Mouse (Mus musculus): ENCODE measurements around the gene Tecta. TPM values are rescaled to one million over a fixed set of nuclear protein-coding genes. Genes with fewer than 3 reads are reported as not detected.

Tecta gene
- polyA plus RNA-seq, 1 experiment = not detected

DNA sequence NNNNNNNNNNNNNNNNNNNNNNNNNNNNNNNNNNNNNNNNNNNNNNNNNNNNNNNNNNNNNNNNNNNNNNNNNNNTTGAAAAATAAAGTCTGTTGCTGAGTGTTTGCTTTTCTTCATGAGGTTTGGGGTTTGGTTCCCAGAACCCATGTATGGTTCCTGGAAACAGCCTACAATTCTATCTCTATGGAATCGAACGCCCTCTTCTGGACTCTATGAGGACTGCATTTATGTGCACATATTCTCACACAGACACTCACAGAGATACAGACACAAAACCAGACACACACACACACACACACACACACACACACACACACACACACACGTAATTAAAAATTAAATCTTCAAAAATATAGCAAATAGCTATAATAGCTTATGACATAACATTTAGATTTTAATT is 88.4 kb downstream of the Tecta start:
- H3K4me1 ChIP-seq (ENCODE audit: control insufficient read depth, insufficient read depth, low read length) = no peaks in the 10 kb centered on the region
- H3K9me3 ChIP-seq (replicated peaks; ENCODE audit: control insufficient read depth, insufficient read depth, low read length, poor library complexity, severe bottlenecking) = no peaks in the 10 kb centered on the region
- no peak overlapping the region for H3K9ac ChIP-seq (ENCODE audit: low read depth, poor library complexity, severe bottlenecking)
- no peak overlapping the region for H3K27ac ChIP-seq (ENCODE audit: insufficient read depth, low read length)
- TF ChIP-seq CTCF (IDR thresholded peaks at IDR 0.05; ENCODE audit: low read depth, low read length) (no peak), POLR2A (IDR thresholded peaks at IDR 0.05; ENCODE audit: insufficient read depth, low read length) (no peak), EP300 (IDR thresholded peaks at IDR 0.05; ENCODE audit: insufficient read depth, low read depth, low read length) (no peak)
- no peaks in the 10 kb centered on the region for H3K27me3 ChIP-seq (ENCODE audit: control insufficient read depth, insufficient read depth, low read length, poor library complexity, severe bottlenecking)
- H3K4me3 ChIP-seq (ENCODE audit: low read depth, low read length) = no peak overlapping the region
- no peaks in the 10 kb centered on the region for H3K36me3 ChIP-seq (ENCODE audit: control insufficient read depth, insufficient read depth, low read length, poor library complexity, severe bottlenecking)

DNA sequence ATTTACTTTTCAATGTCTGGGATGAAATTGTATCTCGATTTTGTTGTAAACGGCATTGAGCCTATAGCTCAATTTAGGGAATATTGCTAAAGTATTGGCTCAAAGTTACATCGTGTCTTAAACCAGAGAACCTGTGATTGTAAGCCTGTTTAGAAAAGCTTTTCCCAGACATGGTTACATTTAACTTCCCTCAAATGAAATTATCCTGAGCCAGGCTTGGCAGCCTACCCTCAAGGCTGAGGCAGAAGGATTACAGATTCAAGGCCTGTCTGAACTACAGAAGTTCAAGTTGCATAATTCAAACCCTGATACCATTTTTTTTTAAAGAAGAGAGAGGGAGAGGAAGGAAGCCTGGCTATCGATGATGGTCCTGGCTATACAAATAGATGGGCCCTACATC is 95.8 kb downstream of the Tecta start:
- Histone ChIP-seq H3K4me3 (ENCODE audit: low read depth, low read length) (no peak overlapping the region), H3K9ac (ENCODE audit: low read depth, poor library complexity, severe bottlenecking) (no peak overlapping the region), H3K4me1 (ENCODE audit: control insufficient read depth, insufficient read depth, low read length) (no peaks in the 10 kb centered on the region), H3K27ac (ENCODE audit: insufficient read depth, low read length) (no peak overlapping the region), H3K27me3 (ENCODE audit: control insufficient read depth, insufficient read depth, low read length, poor library complexity, severe bottlenecking) (no peaks in the 10 kb centered on the region; the same call in 1 of the 2 replicates), H3K9me3 (replicated peaks; ENCODE audit: control insufficient read depth, insufficient read depth, low read length, poor library complexity, severe bottlenecking) (no peaks in the 10 kb centered on the region), H3K36me3 (ENCODE audit: control insufficient read depth, insufficient read depth, low read length, poor library complexity, severe bottlenecking) (no peaks in the 10 kb centered on the region)
- TF ChIP-seq CTCF (IDR thresholded peaks at IDR 0.05; ENCODE audit: low read depth, low read length) = no peak
- TF ChIP-seq EP300 (IDR thresholded peaks at IDR 0.05; ENCODE audit: insufficient read depth, low read depth, low read length) = no peak
- TF ChIP-seq POLR2A (IDR thresholded peaks at IDR 0.05; ENCODE audit: insufficient read depth, low read length) = no peak

DNA sequence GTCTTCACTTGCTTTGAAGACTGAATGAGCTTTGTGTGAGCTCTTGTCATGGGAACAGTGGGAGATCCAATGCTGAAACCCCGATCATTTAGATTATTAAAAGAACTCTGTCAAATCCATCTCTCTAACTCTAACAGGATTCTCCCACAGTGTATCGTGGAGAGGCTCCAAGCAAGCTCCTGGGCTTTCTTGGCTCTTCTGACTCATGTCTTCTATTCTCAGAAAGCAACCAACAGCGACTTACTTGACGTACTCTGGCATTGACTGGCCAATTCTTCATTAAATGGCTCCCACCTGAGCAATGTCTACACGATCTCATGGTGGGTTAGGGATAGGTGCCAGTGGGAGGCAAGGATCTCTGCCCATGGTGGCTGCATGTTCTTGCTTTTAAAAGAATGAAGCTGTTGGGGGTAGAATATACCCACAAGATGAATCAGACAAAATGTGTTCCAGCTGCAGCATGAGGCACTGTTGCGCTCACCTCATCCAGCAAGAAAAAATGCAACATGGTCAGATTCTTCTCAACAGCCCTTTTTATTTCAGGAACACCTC is 98.6 kb downstream of the Tecta start:
- TF ChIP-seq EP300 (IDR thresholded peaks at IDR 0.05; ENCODE audit: insufficient read depth, low read depth, low read length) = no peak
- no peak for TF ChIP-seq POLR2A (IDR thresholded peaks at IDR 0.05; ENCODE audit: insufficient read depth, low read length)
- TF ChIP-seq CTCF (IDR thresholded peaks at IDR 0.05; ENCODE audit: low read depth, low read length) = no peak

DNA sequence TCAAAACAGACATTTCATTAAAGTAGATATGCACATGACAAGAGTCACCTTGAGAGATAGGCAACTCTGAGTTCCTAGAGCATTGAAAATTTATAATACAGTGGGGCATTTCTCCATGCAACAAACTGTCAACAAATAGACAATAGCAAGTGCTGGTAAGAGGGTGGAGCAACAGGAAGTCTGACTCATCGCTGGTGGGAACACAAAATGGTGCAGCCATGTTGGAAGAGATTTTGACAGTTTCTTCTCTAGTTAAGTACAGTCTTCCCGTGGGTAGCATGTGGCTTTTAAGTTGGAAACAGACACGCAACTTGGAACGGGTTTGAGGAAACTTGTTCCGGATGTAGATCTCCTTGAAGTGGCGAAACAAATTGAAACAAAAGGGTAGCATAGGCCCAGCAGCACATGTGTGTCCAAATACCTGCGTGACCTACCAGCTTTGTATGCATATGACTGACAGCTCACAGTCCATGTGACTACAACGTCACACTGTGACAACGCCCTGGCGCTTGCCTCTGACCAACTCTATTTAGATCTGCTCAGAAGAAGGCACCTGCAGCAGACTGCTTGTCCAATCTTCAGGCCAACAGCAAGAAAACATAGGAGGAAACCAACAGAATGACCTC is 103.3 kb downstream of the Tecta start:
- Histone ChIP-seq H3K27me3 (ENCODE audit: control insufficient read depth, insufficient read depth, low read length, poor library complexity, severe bottlenecking) (no peaks in the 10 kb centered on the region), H3K4me3 (ENCODE audit: low read depth, low read length) (no peak overlapping the region), H3K4me1 (ENCODE audit: control insufficient read depth, insufficient read depth, low read length) (no peaks in the 10 kb centered on the region), H3K36me3 (ENCODE audit: control insufficient read depth, insufficient read depth, low read length, poor library complexity, severe bottlenecking) (no peaks in the 10 kb centered on the region), H3K9me3 (replicated peaks; ENCODE audit: control insufficient read depth, insufficient read depth, low read length, poor library complexity, severe bottlenecking) (no peaks in the 10 kb centered on the region), H3K27ac (ENCODE audit: insufficient read depth, low read length) (no peak overlapping the region), H3K9ac (ENCODE audit: low read depth, poor library complexity, severe bottlenecking) (no peak overlapping the region)
- TF ChIP-seq CTCF (IDR thresholded peaks at IDR 0.05; ENCODE audit: low read depth, low read length) (no peak), EP300 (IDR thresholded peaks at IDR 0.05; ENCODE audit: insufficient read depth, low read depth, low read length) (no peak), POLR2A (IDR thresholded peaks at IDR 0.05; ENCODE audit: insufficient read depth, low read length) (no peak)

More for the DNA sequence above, 98.6 kb downstream of the Tecta start:
- Histone ChIP-seq H3K27me3 (ENCODE audit: control insufficient read depth, insufficient read depth, low read length, poor library complexity, severe bottlenecking) (no peaks in the 10 kb centered on the region; the same call in 1 of the 2 replicates), H3K9ac (ENCODE audit: low read depth, poor library complexity, severe bottlenecking) (no peak overlapping the region), H3K4me3 (ENCODE audit: low read depth, low read length) (no peak overlapping the region), H3K27ac (ENCODE audit: insufficient read depth, low read length) (no peak overlapping the region), H3K9me3 (replicated peaks; ENCODE audit: control insufficient read depth, insufficient read depth, low read length, poor library complexity, severe bottlenecking) (no peaks in the 10 kb centered on the region), H3K4me1 (ENCODE audit: control insufficient read depth, insufficient read depth, low read length) (no peaks in the 10 kb centered on the region), H3K36me3 (ENCODE audit: control insufficient read depth, insufficient read depth, low read length, poor library complexity, severe bottlenecking) (no peaks in the 10 kb centered on the region)

DNA sequence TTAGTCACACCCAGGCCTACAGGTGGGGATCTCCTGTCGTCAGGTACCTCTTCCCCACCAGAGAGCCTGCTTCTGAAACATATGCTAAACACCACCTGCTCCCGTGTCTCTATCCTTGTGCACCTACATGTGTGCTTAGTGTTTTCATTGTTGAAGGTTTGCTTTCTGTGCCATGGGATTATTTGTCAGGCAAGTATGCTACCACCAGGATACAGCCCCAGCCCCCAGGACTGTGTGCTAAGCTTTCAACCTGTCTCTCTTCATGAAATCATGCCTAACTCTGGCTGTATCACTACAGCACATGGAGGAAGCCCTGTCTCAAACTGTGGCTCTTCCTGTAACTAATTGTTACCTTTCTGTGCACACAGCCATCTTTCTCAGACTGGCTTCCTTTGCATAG is 105.6 kb downstream of the Tecta start:
- Histone ChIP-seq H3K36me3 (ENCODE audit: control insufficient read depth, insufficient read depth, low read length, poor library complexity, severe bottlenecking) (no peaks in the 10 kb centered on the region), H3K27ac (ENCODE audit: insufficient read depth, low read length) (no peak overlapping the region), H3K9ac (ENCODE audit: low read depth, poor library complexity, severe bottlenecking) (no peak overlapping the region), H3K27me3 (ENCODE audit: control insufficient read depth, insufficient read depth, low read length, poor library complexity, severe bottlenecking) (no peaks in the 10 kb centered on the region), H3K9me3 (replicated peaks; ENCODE audit: control insufficient read depth, insufficient read depth, low read length, poor library complexity, severe bottlenecking) (no peaks in the 10 kb centered on the region), H3K4me3 (ENCODE audit: low read depth, low read length) (no peak overlapping the region), H3K4me1 (ENCODE audit: control insufficient read depth, insufficient read depth, low read length) (no peaks in the 10 kb centered on the region)
- TF ChIP-seq POLR2A (IDR thresholded peaks at IDR 0.05; ENCODE audit: insufficient read depth, low read length) = no peak
- no peak for TF ChIP-seq EP300 (IDR thresholded peaks at IDR 0.05; ENCODE audit: insufficient read depth, low read depth, low read length)
- TF ChIP-seq CTCF (IDR thresholded peaks at IDR 0.05; ENCODE audit: low read depth, low read length) = no peak

DNA sequence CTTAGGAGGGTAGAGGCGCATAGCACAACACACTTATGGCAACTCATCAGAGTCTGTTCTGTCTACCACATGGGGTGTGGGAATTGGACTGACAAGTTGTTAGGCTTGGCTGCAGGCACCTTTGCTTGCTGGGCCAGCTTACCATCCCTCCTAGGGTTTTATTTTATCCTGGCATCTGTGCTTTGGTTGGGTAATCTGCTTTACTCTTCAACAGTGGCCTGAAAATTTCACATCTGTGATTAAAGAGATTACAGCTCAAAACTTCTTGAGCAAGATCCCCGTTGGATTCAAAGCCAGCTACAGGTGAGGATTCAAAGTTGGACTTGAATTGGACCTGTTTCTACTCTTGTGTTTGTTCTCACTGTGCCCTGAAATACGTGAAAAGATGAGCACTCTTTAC is 106.1 kb downstream of the Tecta start:
- TF ChIP-seq POLR2A (IDR thresholded peaks at IDR 0.05; ENCODE audit: insufficient read depth, low read length) (no peak), CTCF (IDR thresholded peaks at IDR 0.05; ENCODE audit: low read depth, low read length) (no peak), EP300 (IDR thresholded peaks at IDR 0.05; ENCODE audit: insufficient read depth, low read depth, low read length) (no peak)
- Histone ChIP-seq H3K27me3 (ENCODE audit: control insufficient read depth, insufficient read depth, low read length, poor library complexity, severe bottlenecking) (no peaks in the 10 kb centered on the region), H3K9me3 (replicated peaks; ENCODE audit: control insufficient read depth, insufficient read depth, low read length, poor library complexity, severe bottlenecking) (no peaks in the 10 kb centered on the region), H3K4me3 (ENCODE audit: low read depth, low read length) (no peak overlapping the region), H3K36me3 (ENCODE audit: control insufficient read depth, insufficient read depth, low read length, poor library complexity, severe bottlenecking) (no peaks in the 10 kb centered on the region), H3K9ac (ENCODE audit: low read depth, poor library complexity, severe bottlenecking) (no peak overlapping the region), H3K27ac (ENCODE audit: insufficient read depth, low read length) (no peak overlapping the region), H3K4me1 (ENCODE audit: control insufficient read depth, insufficient read depth, low read length) (no peaks in the 10 kb centered on the region)
